Mouse (Mus musculus) hematopoietic stem cell, adult 5-6 weeks (primary cell): ENCODE measurements at regions not wholly inside any gene's neighbourhood (a gene's known extent, or its start where the extent isn't known, plus 50 kb on each side); places are given as distances from the start of the nearest gene placed in this dataset.
A peak's percentile ranks its signal among the peaks of the same experiment; 100 is the strongest.

Experiments
- ATAC-seq, 2 experiments: fragments of 125-278 bp in 1 of 2; replicated peaks in 1 of 2; 2 replicates each; pipeline ENCODE4 v1.8.0; 2016 to 2017; ENCODE audit warnings: inconsistent platforms in 2 of 2, mild to moderate bottlenecking in 2 of 2, moderate number of reproducible peaks in 2 of 2, low read depth in 1 of 2, moderate TSS enrichment in 1 of 2; ENCODE audit not compliant: low FRiP score in 2 of 2, poor library complexity in 2 of 2, severe bottlenecking in 2 of 2, insufficient read depth in 1 of 2, low TSS enrichment in 1 of 2

DNA sequence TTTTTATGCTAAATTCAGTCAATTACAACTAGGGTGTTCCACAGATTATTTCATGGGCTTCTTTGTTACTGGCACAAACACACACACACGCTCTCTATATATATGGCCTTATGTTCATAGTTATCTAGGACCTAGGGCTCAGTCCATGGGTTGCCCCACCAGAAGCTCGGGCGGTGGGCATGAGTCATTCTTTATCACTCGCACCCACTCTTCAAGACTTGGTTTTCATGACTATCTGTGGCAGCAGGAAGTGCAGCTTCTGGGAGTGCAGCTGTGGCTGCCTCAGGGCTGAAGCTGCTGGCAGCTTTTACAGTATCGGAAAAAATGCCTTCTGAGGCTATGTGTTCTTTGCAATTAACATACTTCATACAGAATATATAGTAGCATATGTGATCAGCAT is 198.7 kb downstream of the Ipo11 start:
- no peak for ATAC-seq

DNA sequence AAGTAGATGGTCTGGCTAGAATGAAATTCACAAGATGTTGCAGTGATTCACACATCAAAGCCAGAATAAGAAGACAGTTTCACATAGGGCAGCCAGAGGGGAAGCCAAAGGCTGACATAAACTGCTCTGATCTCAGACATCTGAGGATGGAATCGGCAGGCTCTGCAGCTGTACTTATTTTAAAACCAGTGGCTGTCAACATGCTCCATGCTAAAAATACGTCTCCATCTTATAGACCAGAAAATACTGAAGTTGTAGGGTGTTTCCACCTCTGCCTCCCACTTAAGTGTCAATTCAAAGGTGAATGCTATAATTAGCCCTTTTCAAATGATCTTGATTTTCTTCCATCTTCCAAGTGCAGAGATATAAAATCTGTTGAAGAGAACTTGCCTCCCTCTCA is 202.4 kb downstream of the Ipo11 start:
- ATAC-seq = no peak

DNA sequence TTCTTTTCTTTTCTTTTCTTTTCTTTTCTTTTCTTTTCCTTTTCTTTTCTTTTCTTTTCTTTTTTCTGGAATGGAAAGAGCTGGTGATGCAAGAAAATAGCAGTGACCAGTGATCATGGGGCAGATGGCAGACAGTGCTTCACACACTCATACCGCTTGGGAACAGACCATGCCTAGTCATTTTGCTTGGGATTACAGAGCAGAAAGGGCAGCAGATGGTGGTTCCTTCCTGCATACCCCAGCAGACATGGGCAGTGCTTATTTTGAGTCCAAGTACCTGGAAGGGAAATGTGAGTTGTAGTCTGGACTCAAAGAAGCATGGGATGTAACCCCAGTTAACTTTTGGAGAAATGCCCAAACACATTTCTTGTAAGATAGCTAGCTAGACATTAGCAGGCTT is 203.9 kb downstream of the Ipo11 start:
- no peak for ATAC-seq

DNA sequence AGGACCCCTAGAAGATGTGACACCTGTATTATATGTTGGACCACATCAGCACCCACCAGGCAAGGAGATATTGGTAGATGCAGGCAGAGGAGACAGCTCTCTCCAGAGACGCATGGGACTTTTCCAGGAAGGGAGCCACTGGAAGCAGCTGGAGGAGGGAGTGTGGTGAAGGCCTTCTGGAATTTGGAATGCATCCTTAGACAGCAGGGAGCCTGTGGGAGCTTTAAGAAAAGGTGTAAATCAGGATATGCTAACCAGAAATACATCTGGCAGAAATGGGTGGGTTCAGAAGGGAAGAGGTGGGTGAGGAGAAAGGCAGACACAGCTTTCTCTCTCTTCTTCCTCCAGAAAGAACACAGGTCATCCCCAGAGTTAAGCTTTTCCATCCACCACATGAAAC is 213.4 kb downstream of the Ipo11 start:
- no peak for ATAC-seq

DNA sequence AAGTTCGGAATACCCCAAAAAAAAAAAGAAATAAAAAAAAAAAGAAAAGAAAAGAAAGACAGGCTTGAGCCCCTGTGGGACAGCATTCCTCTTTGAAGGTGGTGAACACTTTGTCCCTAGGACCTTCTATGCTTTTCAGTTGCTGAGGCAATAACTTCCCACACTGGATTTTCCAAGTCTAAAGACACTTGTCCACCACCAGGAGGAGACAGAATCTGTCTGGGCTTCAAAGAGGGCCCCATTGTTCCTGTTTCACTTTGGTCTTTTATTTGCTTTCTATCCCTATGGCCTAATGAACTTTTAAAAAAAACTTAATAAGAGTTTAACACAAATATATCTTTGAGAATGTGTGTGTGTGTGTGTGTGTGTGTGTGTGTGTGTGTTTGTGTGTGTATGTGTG is 215.6 kb downstream of the Ipo11 start:
- peak in 1 of 2 experiments; percentile 56; a peak in 2 of 4 replicates for ATAC-seq

DNA sequence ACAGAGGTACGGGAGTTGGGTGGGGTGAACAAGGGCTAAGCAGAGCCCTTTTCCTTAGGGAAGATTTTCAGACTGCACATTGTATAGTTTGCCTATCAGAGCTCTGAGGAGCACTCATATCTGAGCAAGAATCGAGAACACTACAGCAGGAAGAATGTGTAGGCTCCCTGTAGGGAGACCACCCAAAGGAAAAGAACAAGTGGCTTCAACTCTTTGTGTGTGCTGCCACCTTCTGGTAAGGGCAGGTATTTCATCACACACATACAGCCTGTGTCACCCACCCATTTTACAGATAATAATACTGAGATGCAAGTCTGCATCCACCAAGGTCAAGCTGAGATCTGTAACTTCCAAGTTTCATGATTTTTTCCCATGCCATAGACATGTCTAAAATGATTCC is 221.0 kb downstream of the Ipo11 start:
- peak; percentile 35 to 58; a peak in 1 of 4 replicates for ATAC-seq

DNA sequence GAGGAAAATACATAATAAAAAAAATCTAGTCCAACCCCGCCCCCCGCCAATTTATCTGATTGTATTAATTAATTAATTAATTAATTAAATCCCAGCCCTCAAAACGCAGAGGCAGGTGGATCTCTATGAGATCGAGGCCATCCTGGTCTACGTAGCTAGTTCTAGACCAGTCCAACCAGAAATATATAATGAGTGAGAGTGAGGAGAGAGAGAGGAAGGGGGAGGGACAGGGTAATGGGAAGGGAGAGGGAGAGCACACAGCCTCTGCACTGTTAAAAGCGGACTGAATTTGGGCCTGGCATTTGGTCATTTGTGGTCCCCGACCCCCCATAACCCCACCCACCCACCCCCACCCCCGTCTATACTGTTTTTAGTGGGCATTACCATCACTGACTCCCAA is 221.5 kb downstream of the Ipo11 start:
- ATAC-seq = no peak

DNA sequence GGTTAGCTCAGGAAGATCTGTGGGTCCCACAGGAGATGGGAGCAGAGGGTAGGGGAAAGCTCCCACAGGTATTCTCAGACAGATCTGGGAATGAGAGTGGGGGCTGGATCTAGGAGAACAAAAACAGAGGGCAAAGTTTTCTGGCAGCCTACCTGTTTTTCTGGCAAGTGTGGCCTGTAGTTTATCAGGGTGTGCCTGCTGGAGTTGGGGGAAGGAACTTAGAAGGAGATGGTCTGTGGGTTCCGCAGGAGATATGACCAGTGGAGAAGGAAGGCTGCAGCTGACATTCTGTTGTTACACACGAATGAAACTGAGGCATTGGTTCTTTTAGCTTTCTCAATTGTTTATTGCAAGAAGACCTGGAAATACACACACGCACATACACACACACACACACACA is 226.2 kb downstream of the Ipo11 start:
- no peak for ATAC-seq

DNA sequence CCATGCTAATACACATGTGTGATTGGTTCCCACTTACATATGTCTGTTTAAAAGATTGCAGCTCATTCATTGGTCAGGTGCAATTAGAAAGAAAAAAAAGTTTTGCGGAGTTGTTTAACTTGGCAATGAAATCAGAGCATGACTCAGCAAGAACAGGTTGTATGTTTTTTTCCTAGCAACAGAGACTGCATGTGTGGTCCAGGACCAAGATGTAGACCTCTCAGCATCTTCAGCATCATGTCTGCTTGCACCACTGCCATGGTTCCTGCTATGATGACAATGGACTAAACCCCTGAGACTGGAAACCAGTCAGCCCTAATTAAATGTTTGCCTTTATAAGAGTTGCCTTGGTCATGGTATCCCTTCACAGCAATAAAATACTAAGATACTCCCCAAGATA is 236.4 kb downstream of the Ipo11 start:
- ATAC-seq = peak; percentile 53 to 60; a peak in 3 of 4 replicates

DNA sequence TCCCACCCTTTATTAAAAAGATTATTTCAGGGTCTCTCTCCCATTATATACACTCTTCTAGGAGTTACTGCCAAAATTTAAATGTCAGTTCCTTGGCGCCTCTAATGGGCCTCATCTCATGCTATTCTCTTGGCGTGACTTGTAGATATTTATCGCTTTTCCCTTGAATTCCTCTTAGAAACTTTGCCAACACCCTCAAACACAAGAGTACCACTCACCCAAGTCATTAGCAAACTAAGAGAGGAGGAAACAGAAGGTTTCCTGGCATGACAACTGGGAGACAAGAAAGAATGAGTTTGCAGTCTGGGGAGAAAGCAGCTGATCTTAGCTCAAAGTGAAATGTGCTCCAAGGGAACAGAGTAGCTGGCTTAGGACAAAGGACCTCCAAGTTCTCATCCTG is 236.8 kb downstream of the Ipo11 start:
- peak; percentile 93 to 97 for ATAC-seq

DNA sequence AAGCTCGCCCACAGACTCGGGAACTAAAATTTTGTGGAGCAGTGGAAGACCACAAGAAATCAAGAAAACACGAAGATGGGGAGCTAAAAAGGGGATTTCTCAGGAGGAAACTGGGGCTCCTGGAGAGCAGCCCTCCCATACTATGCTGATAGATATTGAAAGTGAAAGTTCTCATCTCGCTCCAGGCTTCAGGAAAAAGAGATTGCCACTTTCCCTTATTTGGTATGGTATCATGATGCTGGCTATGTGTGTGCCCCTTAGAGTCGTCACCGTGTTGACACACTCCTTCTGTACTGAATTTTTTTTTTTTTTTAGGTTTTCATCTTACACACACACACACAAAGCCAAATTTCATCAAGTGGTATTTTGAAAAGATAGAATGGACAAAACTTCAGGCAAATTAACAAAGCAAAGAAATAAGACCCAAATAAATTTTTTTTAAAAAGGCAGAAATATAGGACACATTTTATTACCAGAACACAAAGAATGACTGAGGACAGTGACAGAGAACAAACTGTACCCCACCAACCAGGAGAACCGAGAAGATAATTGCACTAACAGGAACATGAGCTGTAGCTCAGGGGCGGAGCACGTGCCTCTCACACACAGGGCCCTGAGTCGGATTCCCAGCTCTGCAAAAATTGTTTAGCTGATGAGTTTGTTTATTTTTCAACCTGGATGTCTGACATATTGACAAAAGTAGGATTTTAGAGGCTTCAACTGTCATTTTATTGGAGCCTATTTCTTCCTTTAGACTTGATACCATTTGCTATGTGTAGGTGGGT is 244.8 kb downstream of the Ipo11 start:
- peak; percentile 58 to 78 for ATAC-seq

DNA sequence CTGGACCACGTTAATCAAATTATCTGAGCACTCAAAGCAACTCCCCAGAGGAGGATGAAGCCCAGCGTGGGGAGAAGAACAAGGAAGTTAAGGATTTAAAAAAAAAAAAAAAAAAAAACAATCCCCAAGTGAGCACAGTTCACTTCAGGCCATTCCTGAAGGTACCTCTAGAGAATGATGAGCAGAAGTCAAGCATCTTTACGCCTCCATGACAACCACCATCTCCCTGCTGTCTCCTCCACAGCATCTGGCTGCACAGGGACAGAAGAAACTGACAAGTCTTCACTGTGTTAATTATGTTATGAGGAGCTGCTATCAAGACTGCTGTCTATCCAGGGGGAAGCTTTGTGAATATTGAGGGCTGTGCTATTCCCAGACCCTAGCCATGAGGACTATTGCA is 246.6 kb downstream of the Ipo11 start:
- ATAC-seq = no peak

DNA sequence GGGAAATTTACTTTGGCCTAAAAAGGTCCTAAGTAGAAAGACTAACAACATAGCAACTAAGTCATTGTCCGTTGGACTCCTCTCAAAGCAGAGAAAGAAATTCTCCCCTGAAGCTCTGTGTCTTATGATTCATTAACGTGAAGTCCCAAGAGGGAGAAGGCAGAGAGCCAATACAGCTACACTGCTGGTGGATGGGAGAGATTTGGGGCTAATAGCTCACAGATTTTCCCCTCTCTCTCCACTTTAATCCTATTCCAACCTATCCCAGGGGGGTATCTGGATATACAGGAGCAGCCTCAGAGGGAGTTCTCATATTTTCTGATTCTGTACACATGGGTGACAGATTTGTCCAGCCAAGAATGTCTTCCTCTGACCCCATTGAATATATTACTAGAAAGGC is 247.1 kb downstream of the Ipo11 start:
- no peak for ATAC-seq

DNA sequence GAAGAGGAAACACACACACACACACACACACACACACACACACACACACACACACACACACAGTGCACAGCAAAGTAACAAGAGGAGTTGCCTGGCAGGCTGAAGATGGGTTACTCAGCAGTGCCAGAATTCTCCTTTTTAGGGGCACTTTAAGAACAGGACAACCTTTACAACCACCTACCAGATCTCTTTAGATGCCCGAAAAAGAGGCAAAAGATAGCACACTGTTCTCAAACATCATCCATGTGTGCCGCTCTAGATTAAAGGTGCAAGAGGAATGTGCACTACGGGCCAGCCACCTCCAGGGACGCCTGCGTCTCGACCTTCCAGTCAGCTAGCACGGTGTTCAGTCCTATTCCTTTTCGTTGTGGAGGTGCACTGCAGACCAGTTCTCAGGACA is 247.7 kb downstream of the Ipo11 start:
- no peak for ATAC-seq

DNA sequence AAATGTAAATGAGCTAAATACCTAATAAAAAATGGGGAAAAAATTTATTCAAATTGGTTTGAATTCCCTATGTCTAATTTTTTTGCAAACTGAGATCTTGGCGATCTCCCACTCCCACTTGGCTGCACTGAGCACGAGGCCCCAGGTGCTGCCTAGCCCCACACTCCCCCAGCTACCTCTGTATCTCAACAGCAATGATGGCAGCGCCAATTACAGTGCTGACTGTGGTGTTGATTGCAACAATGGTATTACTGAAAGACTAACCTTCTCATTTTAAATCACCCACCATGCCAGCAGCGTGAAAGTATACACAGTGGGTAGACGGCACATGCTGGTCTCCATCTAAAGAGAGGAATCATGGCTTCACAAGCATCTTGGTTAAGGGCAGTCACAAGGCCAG is 267.1 kb downstream of the Ipo11 start:
- no peak for ATAC-seq

DNA sequence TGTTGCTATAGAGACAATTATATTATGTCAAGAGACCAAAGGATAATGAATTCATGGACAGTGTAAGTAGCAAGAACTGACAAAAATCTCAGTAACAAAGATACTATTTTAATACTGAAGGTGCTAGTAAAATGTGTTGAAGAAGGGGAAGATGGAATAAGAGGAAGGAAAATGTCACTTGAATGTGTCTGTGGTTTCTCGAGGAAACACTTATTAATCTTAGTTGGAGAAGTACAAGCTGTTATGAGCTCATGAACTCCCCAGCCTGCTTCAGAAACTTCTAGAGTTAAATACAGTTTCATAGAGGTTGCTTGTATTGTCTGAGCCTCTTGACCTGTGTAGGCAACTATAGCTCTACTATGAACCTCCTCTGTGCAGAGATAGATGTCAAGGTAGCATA is 274.6 kb downstream of the Ipo11 start:
- peak; percentile 83 to 88 for ATAC-seq

DNA sequence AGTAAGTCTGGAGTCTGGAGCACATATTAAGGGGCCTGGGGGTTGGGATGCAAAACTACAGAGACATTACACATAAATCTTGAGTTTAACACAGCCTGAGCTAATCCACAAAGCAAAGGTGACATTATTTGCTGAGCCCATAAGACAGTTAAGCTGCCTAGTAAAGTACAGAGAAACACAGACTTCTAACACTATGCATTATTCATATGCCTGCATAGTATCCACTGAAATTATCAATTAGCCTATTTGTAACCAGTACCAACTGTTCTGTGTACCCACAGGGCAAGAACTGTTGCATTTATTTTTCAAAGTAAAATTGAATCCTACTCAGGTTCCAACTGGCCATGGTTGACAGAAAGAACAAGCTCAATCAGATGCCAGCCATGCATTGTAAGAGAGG is 287.4 kb downstream of the Ipo11 start:
- ATAC-seq = no peak

DNA sequence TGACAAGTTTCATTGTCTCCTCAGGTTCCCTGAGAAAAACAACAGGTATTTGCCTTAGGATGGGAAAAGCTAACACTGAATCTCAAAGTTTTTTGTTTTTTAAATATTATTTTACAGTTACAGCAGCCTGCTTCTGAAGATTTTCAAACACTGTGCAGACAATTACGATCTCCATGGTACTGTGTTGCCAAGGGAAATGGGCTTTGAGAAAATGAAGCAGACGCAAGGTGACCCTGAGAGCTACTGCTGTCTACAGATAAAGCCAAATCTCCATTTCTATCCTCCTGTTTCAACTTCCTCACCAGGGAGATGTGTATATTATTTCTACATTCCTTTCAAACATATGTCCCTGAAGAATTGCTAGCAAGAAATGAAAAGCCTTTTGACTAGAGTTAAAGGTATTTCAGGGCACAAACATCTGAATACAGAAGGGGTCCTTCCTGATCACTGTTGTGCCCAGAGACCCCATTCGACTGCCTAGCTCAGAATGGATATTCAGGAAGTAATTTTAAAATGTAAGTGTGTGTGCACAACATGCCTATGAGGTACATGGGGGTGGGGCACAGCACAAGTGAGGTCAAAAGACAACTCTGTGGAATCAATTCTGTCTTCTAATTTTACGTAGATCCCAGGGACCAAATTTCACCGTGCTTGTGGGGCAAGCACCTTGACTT is 293.3 kb downstream of the Ipo11 start:
- no peak for ATAC-seq
